Mouse (Mus musculus) forebrain, embryonic 16.5 days (tissue): ENCODE measurements around the gene Olfr738. TPM values are rescaled to one million over a fixed set of nuclear protein-coding genes. Genes with fewer than 3 reads are reported as not detected.

Source experiments
- ATAC-seq: fragments of 200-750 bp; cut with Nextera tagmentation; 2 replicates; pipeline ENCODE4 v1.8.0; 2017; ENCODE audit warnings: mild to moderate bottlenecking, moderate library complexity
- H3K27ac ChIP-seq: fragments of 300-500 bp; sonication (generic); 2 replicates; pipeline ENCODE4 v1.5.1; 2014; ENCODE audit warnings: low read length, control low read depth
- H3K27me3 ChIP-seq: fragments of 300-500 bp; sonication (generic); replicated peaks from 2 replicates; pipeline ENCODE4 v1.6.1; 2014; ENCODE audit warnings: low read length; ENCODE audit not compliant: control insufficient read depth, insufficient read depth
- H3K36me3 ChIP-seq: fragments of 300-500 bp; sonication (generic); 2 replicates; pipeline ENCODE4 v1.6.1; 2014; ENCODE audit not compliant: control insufficient read depth, insufficient read depth
- H3K4me1 ChIP-seq: fragments of 300-500 bp; sonication (generic); replicated peaks from 2 replicates; pipeline ENCODE4 v1.6.1; 2014; ENCODE audit warnings: low read length; ENCODE audit not compliant: control insufficient read depth, insufficient read depth
- H3K4me2 ChIP-seq: fragments of 300-500 bp; sonication (generic); 2 replicates; pipeline ENCODE4 v1.6.1; 2014; ENCODE audit warnings: mild to moderate bottlenecking, low read length, control low read depth
- H3K4me3 ChIP-seq: fragments of 300-500 bp; sonication (generic); replicated peaks from 2 replicates; pipeline ENCODE4 v1.5.1; 2014; ENCODE audit warnings: mild to moderate bottlenecking, low read length, control low read depth
- H3K9ac ChIP-seq: fragments of 300-500 bp; sonication (generic); replicated peaks from 2 replicates; pipeline ENCODE4 v1.6.1; 2014; ENCODE audit warnings: low read depth, low read length, control low read depth
- H3K9me3 ChIP-seq: fragments of 300-500 bp; sonication (generic); 2 replicates; pipeline ENCODE4 v1.6.1; 2016; ENCODE audit warnings: low read length; ENCODE audit not compliant: control insufficient read depth
- WGBS: fragments of 180-500 bp; shearing (Covaris S2); extraction: QIAGEN DNeasy Blood & Tissue Kit; methylation state at CpG from one replicate; pipeline ENCODE4 v1.1.7; 2014; 5-methylcytosine and 5-hydroxymethylcytosine counted together
- polyA plus RNA-seq: library from polyadenylated mRNA; unstranded; fragments of >200 nt; fragmentation: Nextera tagmentation; extraction: Ambion mirVana; gene quantifications from 2 replicates; pipeline ENCODE4 v1.2.1, GENCODE M21; 2015

Olfr738 gene
- not detected in 2 replicates for polyA plus RNA-seq

GRCm38 (mm10) chr14:50407268-50407667, at the start of gene Olfr738:
Gene Olfr738 (plus strand): TSS chr14:50407568.
- H3K27me3 ChIP-seq, result no peaks in the 10 kb centered on the region
- H3K4me1 ChIP-seq, result no peaks in the 10 kb centered on the region
- no peaks in the 10 kb centered on the region for H3K9me3 ChIP-seq
- no peak within 1 kb of the TSS for H3K27ac ChIP-seq
- WGBS, result 78% methylated on average over 1 of the region's 1 CpGs
- H3K36me3 ChIP-seq, result no peaks in the 10 kb centered on the region
- H3K9ac ChIP-seq, result no peak within 1 kb of the TSS
- no peak for ATAC-seq
- no peak within 1 kb of the TSS for H3K4me2 ChIP-seq
- no peak within 1 kb of the TSS for H3K4me3 ChIP-seq

- H3K4me2 ChIP-seq, result no peak within 1 kb of the TSS
- no peaks in the 10 kb centered on the region for H3K36me3 ChIP-seq
- H3K27me3 ChIP-seq, result no peaks in the 10 kb centered on the region
- 76% methylated on average over 2 of the region's 2 CpGs for WGBS
- no peaks in the 10 kb centered on the region for H3K4me1 ChIP-seq
- H3K27ac ChIP-seq, result no peak within 1 kb of the TSS
- H3K4me3 ChIP-seq, result no peak within 1 kb of the TSS
- no peaks in the 10 kb centered on the region for H3K9me3 ChIP-seq
- ATAC-seq, result no peak
- H3K9ac ChIP-seq, result no peak within 1 kb of the TSS
Observed at GRCm38 (mm10) chr14:50357593-50357992, 49.8 kb upstream of the Olfr738 start, which contains the start of gene Tlr11. Gene Tlr11 (plus strand): TSS chr14:50357914.

DNA sequence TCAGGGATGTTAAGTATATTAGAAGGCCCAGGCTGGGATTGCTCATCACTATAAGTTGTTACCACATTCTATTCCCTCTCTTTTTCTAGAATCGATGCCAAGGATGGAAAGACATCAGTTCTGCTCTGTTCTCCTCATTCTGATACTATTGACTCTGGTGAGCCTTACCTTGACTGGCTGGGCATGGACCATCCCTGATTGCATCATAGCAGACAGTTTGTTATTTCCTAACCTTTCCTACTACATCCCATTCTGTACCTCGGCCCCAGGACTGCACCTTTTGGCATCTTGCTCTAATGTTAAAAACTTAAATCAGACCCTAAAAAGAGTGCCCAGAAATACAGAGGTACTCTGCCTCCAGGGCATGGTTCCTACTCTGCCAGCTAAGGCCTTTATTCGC, 46.9 kb upstream of the Olfr738 start:
- no peak overlapping the region for H3K9ac ChIP-seq
- WGBS, result 87% methylated on average over 3 of the region's 3 CpGs

GRCm38 (mm10) chr14:50363561-50363960, 43.8 kb upstream of the Olfr738 start:
- Histone ChIP-seq H3K4me1 (no peaks in the 10 kb centered on the region), H3K27ac (no peak overlapping the region), H3K4me2 (no peak overlapping the region), H3K27me3 (no peaks in the 10 kb centered on the region), H3K36me3 (no peaks in the 10 kb centered on the region), H3K4me3 (no peak overlapping the region), H3K9ac (no peak overlapping the region), H3K9me3 (no peaks in the 10 kb centered on the region)
- WGBS, result 83% methylated on average over 2 of the region's 2 CpGs
- ATAC-seq, result no peak

More for the DNA sequence above, 46.9 kb upstream of the Olfr738 start:
- Histone ChIP-seq H3K4me3 (no peak overlapping the region), H3K27ac (no peak overlapping the region), H3K36me3 (no peaks in the 10 kb centered on the region), H3K9me3 (no peaks in the 10 kb centered on the region), H3K27me3 (no peaks in the 10 kb centered on the region), H3K4me2 (no peak overlapping the region), H3K4me1 (no peaks in the 10 kb centered on the region)
- no peak for ATAC-seq

DNA sequence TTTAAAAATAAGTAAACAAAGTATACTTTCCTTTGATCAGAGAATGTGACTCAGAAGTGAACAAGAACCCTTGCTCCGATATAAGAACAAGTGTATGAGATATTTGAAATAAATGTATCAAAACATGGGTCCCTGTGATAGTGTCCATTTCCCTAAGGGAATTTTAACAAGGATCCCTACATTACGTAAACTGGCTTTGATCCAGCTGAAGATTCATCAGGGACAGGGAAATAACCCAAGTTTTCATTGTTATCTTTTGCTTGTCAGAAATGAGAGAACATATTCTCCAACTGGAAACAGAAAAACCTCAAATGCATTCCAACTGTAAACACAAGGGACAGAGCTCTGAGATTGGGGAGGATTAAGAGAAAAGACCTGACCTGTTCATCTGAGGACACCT, 26.5 kb upstream of the Olfr738 start, which contains the start of gene Olfr736:
Gene Olfr736, plus strand, starts transcription at position 301 of the 400 bp plus-strand sequence.
- Histone ChIP-seq H3K4me1 (no peaks in the 10 kb centered on the region), H3K27me3 (no peaks in the 10 kb centered on the region), H3K36me3 (no peaks in the 10 kb centered on the region), H3K9me3 (no peaks in the 10 kb centered on the region), H3K9ac (no peak within 1 kb of the TSS), H3K27ac (no peak within 1 kb of the TSS), H3K4me3 (no peak within 1 kb of the TSS), H3K4me2 (no peak within 1 kb of the TSS)
- no peak for ATAC-seq
- WGBS, result 92% methylated on average over 2 of the region's 2 CpGs

DNA sequence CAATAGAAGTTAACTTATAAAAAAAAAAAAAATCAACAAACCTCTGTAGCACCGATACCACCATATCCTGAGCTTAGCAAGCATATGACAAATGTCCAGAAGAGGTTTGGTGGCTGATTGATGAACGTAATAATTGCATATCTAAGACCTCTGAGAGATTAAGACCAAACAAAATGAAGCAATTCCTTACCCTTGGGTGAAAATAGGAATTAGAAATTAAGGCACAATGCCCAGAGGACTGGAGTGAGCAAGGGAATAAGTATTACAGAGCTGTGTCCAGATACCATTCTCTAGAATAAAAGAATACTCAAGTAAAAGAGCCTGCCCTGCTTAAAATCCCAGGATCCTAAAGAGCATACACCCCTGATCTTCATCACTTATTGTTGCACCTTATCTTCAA, 11.0 kb downstream of the Olfr738 start, which contains the start of gene Olfr739:
Gene Olfr739, plus strand, starts transcription at position 301 of the 400 bp plus-strand sequence.
- 70% methylated on average over 2 of the region's 2 CpGs for WGBS
- H3K27me3 ChIP-seq, result no peaks in the 10 kb centered on the region
- no peaks in the 10 kb centered on the region for H3K36me3 ChIP-seq
- no peak within 1 kb of the TSS for H3K4me2 ChIP-seq
- no peak for ATAC-seq
- H3K27ac ChIP-seq, result no peak within 1 kb of the TSS
- no peak within 1 kb of the TSS for H3K9ac ChIP-seq
- no peaks in the 10 kb centered on the region for H3K9me3 ChIP-seq
- no peak within 1 kb of the TSS for H3K4me3 ChIP-seq
- no peaks in the 10 kb centered on the region for H3K4me1 ChIP-seq

- no peak within 1 kb of the TSS for H3K27ac ChIP-seq
- H3K9ac ChIP-seq, result no peak within 1 kb of the TSS
- no peaks in the 10 kb centered on the region for H3K4me1 ChIP-seq
- no peak for ATAC-seq
- no peak within 1 kb of the TSS for H3K4me3 ChIP-seq
- H3K9me3 ChIP-seq, result no peaks in the 10 kb centered on the region
- no peaks in the 10 kb centered on the region for H3K27me3 ChIP-seq
- WGBS, result 83% methylated on average over 3 of the region's 3 CpGs
- H3K4me2 ChIP-seq, result no peak within 1 kb of the TSS
- no peaks in the 10 kb centered on the region for H3K36me3 ChIP-seq
Observed at GRCm38 (mm10) chr14:50445245-50445644, 37.9 kb downstream of the Olfr738 start, which contains the start of gene Olfr740. Gene Olfr740 (plus strand): TSS chr14:50445545.

Other genes with a start within 250 kb of the Olfr738 start
- not detected in 2 replicates for gene Olfr730, start 219.4 kb upstream of the Olfr738 start, polyA plus RNA-seq
- gene Olfr731, start 165.7 kb upstream of the Olfr738 start, polyA plus RNA-seq, result not detected in 2 replicates
- gene Olfr732, start 123.4 kb upstream of the Olfr738 start, polyA plus RNA-seq, result not detected in 2 replicates
- 0.06 TPM in 1 of 2 replicates, not detected in the other for gene Olfr733, start 106.0 kb upstream of the Olfr738 start, polyA plus RNA-seq
- not detected in 2 replicates for gene Olfr734, start 80.8 kb upstream of the Olfr738 start, polyA plus RNA-seq
- gene Olfr735, start 58.7 kb upstream of the Olfr738 start, polyA plus RNA-seq, result not detected in 2 replicates
- not detected in 2 replicates for gene Tlr11, start 49.7 kb upstream of the Olfr738 start, polyA plus RNA-seq
- not detected in 2 replicates for gene Olfr736, start 26.4 kb upstream of the Olfr738 start, polyA plus RNA-seq
- gene Olfr739, start 11.1 kb downstream of the Olfr738 start, polyA plus RNA-seq, result not detected in 2 replicates
- not detected in 2 replicates for gene Olfr740, start 38.0 kb downstream of the Olfr738 start, polyA plus RNA-seq
- gene Olfr741, start 65.2 kb downstream of the Olfr738 start, polyA plus RNA-seq, result not detected in 2 replicates
- not detected in 2 replicates for gene Olfr742, start 96.0 kb downstream of the Olfr738 start, polyA plus RNA-seq
- not detected in 2 replicates for gene Olfr743, start 114.3 kb downstream of the Olfr738 start, polyA plus RNA-seq
- gene Olfr744, start 207.3 kb downstream of the Olfr738 start, polyA plus RNA-seq, result not detected in 2 replicates
- not detected in 2 replicates for gene Olfr745, start 231.8 kb downstream of the Olfr738 start, polyA plus RNA-seq
- not detected in 2 replicates for gene Olfr746, start 239.5 kb downstream of the Olfr738 start, polyA plus RNA-seq